Mouse (Mus musculus) heart, postnatal 0 days (tissue): Measurements from ENCODE around the gene D130043K22Rik.

Source experiments
- CTCF ChIP-seq: IDR thresholded peaks from 2 replicates; pipeline ENCODE4 v1.5.1; 2016; ENCODE audit warnings: antibody characterized with exemption, control low read depth, low read depth
- EP300 ChIP-seq: IDR thresholded peaks from 2 replicates; pipeline ENCODE4 v1.6.1; 2016; ENCODE audit warnings: antibody characterized with exemption, low read depth

- TF ChIP-seq CTCF, result no peak
- no peak for TF ChIP-seq EP300
Measured at GRCm38 (mm10) chr13:24882411-24882810, 37.5 kb downstream of the D130043K22Rik start.
